Mouse (Mus musculus): ENCODE data around the gene Usp7. TPM values are rescaled to one million over a fixed set of nuclear protein-coding genes. Genes with fewer than 3 reads are reported as not detected.

Gene Usp7
- total and polyA plus RNA-seq, 3 experiments = 25.9 to 362 (median 150) TPM

- DNase-seq (ENCODE audit: low spot score) (peak; percentile 63), ATAC-seq (ENCODE audit: extremely low read depth, insufficient number of reproducible peaks, low FRiP score, poor library complexity, severe bottlenecking) (peak; percentile 15; the same call in 1 of the 2 replicates)
- TF ChIP-seq TAL1 (conservative IDR thresholded peaks at IDR 0.05; ENCODE audit: low read depth, low read length) = no peak
- Histone ChIP-seq H3K36me3 (replicated peaks) (peaks cover 37% of the 10 kb centered on the region), H3K4me3 (ENCODE audit: low read depth, low read length) (peak overlapping the region; percentile 97), H3K4me1 (ENCODE audit: insufficient read depth, low read depth, low read length) (peaks cover 28% of the 10 kb centered on the region), H3K27me3 (ENCODE audit: insufficient read depth, low read length) (no peaks in the 10 kb centered on the region), H3K9me3 (replicated peaks) (no peaks in the 10 kb centered on the region)
These were observed 38.5 kb upstream of the Usp7 start for GRCm38 (mm10) chr16:8830431-8831211.

- peak; percentile 95 for DNase-seq (ENCODE audit: low spot score)
- no peak for TF ChIP-seq GATA1 (IDR thresholded peaks at IDR 0.05; ENCODE audit: borderline replicate concordance, low read length)
- no peak for TF ChIP-seq CTCF (IDR thresholded peaks at IDR 0.05; ENCODE audit: low read depth, low read length)
- TF ChIP-seq TAL1 (conservative IDR thresholded peaks at IDR 0.05; ENCODE audit: low read depth, low read length) = no peak
- no peak for TF ChIP-seq GATA2 (IDR thresholded peaks at IDR 0.05; ENCODE audit: borderline replicate concordance, low read depth, low read length)
- no peak for TF ChIP-seq POLR2AphosphoS5 (IDR thresholded peaks at IDR 0.05; ENCODE audit: insufficient replicate concordance, low read depth, low read length)
- Histone ChIP-seq H3K27me3 (ENCODE audit: insufficient read depth, low read length) (no peaks in the 10 kb centered on the region), H3K4me1 (ENCODE audit: insufficient read depth, low read depth, low read length) (peaks cover 27% of the 10 kb centered on the region), H3K36me3 (replicated peaks) (peaks cover 28% of the 10 kb centered on the region), H3K9me3 (replicated peaks) (no peaks in the 10 kb centered on the region), H3K4me3 (ENCODE audit: low read depth, low read length) (peak within 1 kb of the TSS; percentile 97)
- ATAC-seq (ENCODE audit: extremely low read depth, insufficient number of reproducible peaks, low FRiP score, poor library complexity, severe bottlenecking) = peak; percentile 97
These were observed 37.7 kb upstream of the Usp7 start, which contains the start of gene 1810013L24Rik for GRCm38 (mm10) chr16:8829564-8830359. TSS of gene 1810013L24Rik (plus strand) at chr16:8830100.

GRCm38 (mm10) chr16:8828636-8829563 is 36.8 kb upstream of the Usp7 start:
- TF ChIP-seq GATA2 (IDR thresholded peaks at IDR 0.05; ENCODE audit: borderline replicate concordance, low read depth, low read length) = no peak
- no peak for TF ChIP-seq GATA1 (IDR thresholded peaks at IDR 0.05; ENCODE audit: borderline replicate concordance, low read length)
- no peak for TF ChIP-seq CTCF (IDR thresholded peaks at IDR 0.05; ENCODE audit: low read depth, low read length)
- TF ChIP-seq POLR2AphosphoS5 (IDR thresholded peaks at IDR 0.05; ENCODE audit: insufficient replicate concordance, low read depth, low read length) = no peak
- TF ChIP-seq TAL1 (conservative IDR thresholded peaks at IDR 0.05; ENCODE audit: low read depth, low read length) = no peak

GRCm38 (mm10) chr16:8827366-8827765 is 35.3 kb upstream of the Usp7 start:
- no peak for ATAC-seq (ENCODE audit: extremely low read depth, insufficient number of reproducible peaks, low FRiP score, poor library complexity, severe bottlenecking)
- H3K9me3 ChIP-seq (replicated peaks) = no peaks in the 10 kb centered on the region
- DNase-seq (ENCODE audit: low spot score) = no peak
- H3K4me1 ChIP-seq (ENCODE audit: insufficient read depth, low read depth, low read length) = peaks cover 35% of the 10 kb centered on the region
- TF ChIP-seq CTCF (IDR thresholded peaks at IDR 0.05; ENCODE audit: low read depth, low read length) (no peak), GATA2 (IDR thresholded peaks at IDR 0.05; ENCODE audit: borderline replicate concordance, low read depth, low read length) (no peak), POLR2AphosphoS5 (IDR thresholded peaks at IDR 0.05; ENCODE audit: insufficient replicate concordance, low read depth, low read length) (no peak), TAL1 (conservative IDR thresholded peaks at IDR 0.05; ENCODE audit: low read depth, low read length) (no peak), GATA1 (IDR thresholded peaks at IDR 0.05; ENCODE audit: borderline replicate concordance, low read length) (no peak)
- no peak overlapping the region for H3K4me3 ChIP-seq (ENCODE audit: low read depth, low read length)
- H3K27me3 ChIP-seq (ENCODE audit: insufficient read depth, low read length) = no peaks in the 10 kb centered on the region
- peaks cover 11% of the 10 kb centered on the region for H3K36me3 ChIP-seq (replicated peaks)

More at GRCm38 (mm10) chr16:8828636-8829563, 36.8 kb upstream of the Usp7 start:
- no peaks in the 10 kb centered on the region for H3K9me3 ChIP-seq (replicated peaks)
- ATAC-seq (ENCODE audit: extremely low read depth, insufficient number of reproducible peaks, low FRiP score, poor library complexity, severe bottlenecking) = no peak
- no peaks in the 10 kb centered on the region for H3K27me3 ChIP-seq (ENCODE audit: insufficient read depth, low read length)
- H3K4me1 ChIP-seq (ENCODE audit: insufficient read depth, low read depth, low read length) = peaks cover 31% of the 10 kb centered on the region
- peak overlapping the region; percentile 97 for H3K4me3 ChIP-seq (ENCODE audit: low read depth, low read length)
- peak; percentile 50 for DNase-seq (ENCODE audit: low spot score)
- peaks cover 22% of the 10 kb centered on the region for H3K36me3 ChIP-seq (replicated peaks)

GRCm38 (mm10) chr16:8823661-8824060 is 31.6 kb upstream of the Usp7 start:
- Histone ChIP-seq H3K27me3 (ENCODE audit: insufficient read depth, low read length) (no peaks in the 10 kb centered on the region), H3K4me1 (ENCODE audit: insufficient read depth, low read depth, low read length) (peaks cover 38% of the 10 kb centered on the region), H3K36me3 (replicated peaks) (peaks cover 2% of the 10 kb centered on the region), H3K4me3 (ENCODE audit: low read depth, low read length) (no peak overlapping the region), H3K9me3 (replicated peaks) (no peaks in the 10 kb centered on the region)
- no peak for TF ChIP-seq CTCF (IDR thresholded peaks at IDR 0.05; ENCODE audit: low read depth, low read length)
- peak; percentile 66 for DNase-seq (ENCODE audit: low spot score)
- peak; percentile 97 for ATAC-seq (ENCODE audit: extremely low read depth, insufficient number of reproducible peaks, low FRiP score, poor library complexity, severe bottlenecking)

GRCm38 (mm10) chr16:8822586-8822985 is 30.5 kb upstream of the Usp7 start:
- H3K4me1 ChIP-seq (ENCODE audit: insufficient read depth, low read depth, low read length) = peaks cover 38% of the 10 kb centered on the region
- no peak for ATAC-seq (ENCODE audit: extremely low read depth, insufficient number of reproducible peaks, low FRiP score, poor library complexity, severe bottlenecking)
- no peak for TF ChIP-seq GATA1 (IDR thresholded peaks at IDR 0.05; ENCODE audit: borderline replicate concordance, low read length)
- TF ChIP-seq GATA2 (IDR thresholded peaks at IDR 0.05; ENCODE audit: borderline replicate concordance, low read depth, low read length) = no peak
- TF ChIP-seq TAL1 (conservative IDR thresholded peaks at IDR 0.05; ENCODE audit: low read depth, low read length) = no peak
- no peak for TF ChIP-seq CTCF (IDR thresholded peaks at IDR 0.05; ENCODE audit: low read depth, low read length)
- no peak for TF ChIP-seq POLR2AphosphoS5 (IDR thresholded peaks at IDR 0.05; ENCODE audit: insufficient replicate concordance, low read depth, low read length)
- H3K4me3 ChIP-seq (ENCODE audit: low read depth, low read length) = no peak overlapping the region
- no peaks in the 10 kb centered on the region for H3K27me3 ChIP-seq (ENCODE audit: insufficient read depth, low read length)
- no peaks in the 10 kb centered on the region for H3K9me3 ChIP-seq (replicated peaks)
- no peak for DNase-seq (ENCODE audit: low spot score)
- peaks cover 2% of the 10 kb centered on the region for H3K36me3 ChIP-seq (replicated peaks)

Data from G1E (cell line).